Mouse (Mus musculus) central nervous system, embryonic 14 days (tissue): ENCODE measurements around the gene Ppox. TPM values are rescaled to one million over a fixed set of nuclear protein-coding genes. Genes with fewer than 3 reads are reported as not detected.

Experiments
- polyA plus RNA-seq: library from polyadenylated mRNA; depleted of rRNA; stranded (reverse); fragments of >200 nt; gene quantifications from 2 replicates; pipeline ENCODE4 v1.2.3, GENCODE M21; 2012; rRNA removed

The Ppox gene
- polyA plus RNA-seq: 97.8 and 102 TPM in 2 replicates

DNA sequence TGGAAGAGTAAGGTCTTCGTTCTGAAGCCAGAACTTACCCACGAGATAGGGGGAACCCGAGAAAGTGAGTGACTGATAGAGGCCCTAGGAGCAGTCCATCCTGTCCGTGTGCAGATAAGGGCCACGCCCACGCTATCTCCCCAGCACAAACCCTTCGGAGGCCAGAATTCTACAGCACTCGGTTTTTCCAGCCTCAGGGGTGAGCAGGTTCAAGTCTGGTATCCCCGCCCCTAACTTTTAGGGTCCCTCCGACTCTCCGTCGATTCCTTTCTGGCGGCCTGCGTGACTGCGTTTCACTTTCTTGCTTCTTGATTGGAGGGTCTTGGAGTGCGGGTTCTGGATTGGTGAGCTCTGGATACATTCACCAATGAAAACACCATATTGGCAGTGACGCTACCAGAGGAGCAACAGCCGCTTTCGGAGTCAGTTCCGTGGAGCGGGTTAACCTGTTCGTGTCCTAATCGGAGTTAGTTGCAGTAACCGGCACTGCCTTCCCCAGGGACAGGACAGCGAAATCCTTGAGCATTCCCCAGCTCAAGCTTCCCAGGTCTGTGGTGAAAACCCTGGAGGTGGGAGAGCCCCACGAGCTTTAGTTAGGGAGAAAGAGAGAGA is at the start of gene Ppox:
TSS of gene Ppox (minus strand) at position 271 of the 612 bp plus-strand sequence.

GRCm38 (mm10) chr1:171328839-171329432 is 48.0 kb upstream of the Ppox start, which contains the start of gene Dedd:
Gene Dedd, plus strand, starts transcription at chr1:171329145.

GRCm38 (mm10) chr1:171294298-171295062 is 13.5 kb upstream of the Ppox start, which contains the start of gene Ufc1:
Gene Ufc1, minus strand, starts transcription at chr1:171295024.

DNA sequence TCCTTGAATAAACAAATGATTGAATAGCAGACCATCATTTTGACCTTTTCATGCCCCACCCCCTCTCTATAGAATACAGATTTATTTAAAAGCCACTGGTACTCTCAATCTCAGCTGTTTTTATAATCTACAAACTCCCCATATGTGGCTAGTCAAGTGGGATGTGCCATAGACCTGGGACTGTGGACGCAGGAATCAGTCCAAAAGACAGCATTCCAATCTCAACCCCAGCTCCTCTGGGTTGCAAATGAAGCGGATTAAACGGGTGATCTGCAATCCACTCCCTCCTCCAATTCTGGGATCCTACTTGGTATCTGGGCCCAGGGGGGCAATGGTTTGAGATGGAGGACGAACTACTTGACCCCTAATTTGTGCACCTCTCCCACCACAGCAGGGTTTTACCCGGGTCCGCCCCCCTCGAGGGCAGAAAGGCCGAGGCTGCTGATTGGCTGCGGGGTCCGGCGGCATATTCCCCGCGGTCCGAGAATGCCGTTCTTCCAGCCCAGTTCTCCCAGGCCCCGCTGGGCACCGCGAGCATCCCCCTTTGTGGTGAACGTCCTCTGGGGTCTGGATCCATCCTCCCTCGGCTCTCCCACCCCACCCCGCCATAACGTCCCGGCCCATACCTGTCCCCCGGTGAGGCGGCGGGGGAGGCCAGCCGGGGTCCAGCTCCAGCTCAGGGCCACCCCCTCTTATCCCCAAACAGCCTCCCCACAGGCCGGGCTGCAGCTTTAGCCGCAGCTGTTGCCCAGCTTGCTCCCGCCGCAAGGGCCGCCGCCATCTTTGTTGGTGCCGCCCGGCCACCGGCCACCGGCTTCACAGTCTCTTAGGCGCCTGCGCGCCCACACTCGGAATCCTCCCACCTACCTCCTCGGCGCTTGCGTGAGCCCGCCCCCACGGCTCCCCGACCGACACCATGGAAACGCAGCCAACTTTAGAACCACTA is 6.4 kb upstream of the Ppox start, which contains the start of gene Usp21:
TSS of gene Usp21 (minus strand) at position 856 of the 946 bp plus-strand sequence.

GRCm38 (mm10) chr1:171269848-171270572 is 11.0 kb downstream of the Ppox start, which contains the start of gene B4galt3:
Gene B4galt3, plus strand, starts transcription at chr1:171270328.

GRCm38 (mm10) chr1:171250680-171251593 is 30.0 kb downstream of the Ppox start, which contains the start of gene Ndufs2:
Gene Ndufs2, minus strand, starts transcription at chr1:171251388.

GRCm38 (mm10) chr1:171249913-171250600 is 30.9 kb downstream of the Ppox start, which contains the start of gene Adamts4:
Gene Adamts4, plus strand, starts transcription at chr1:171250421.

GRCm38 (mm10) chr1:171234126-171234525 is 46.9 kb downstream of the Ppox start, which contains the start of gene Fcer1g:
Gene Fcer1g, minus strand, starts transcription at chr1:171234365.

Other genes starting within 250 kb of the Ppox start
- 8.3 and 8.7 TPM in 2 replicates for gene Fcgr3, start 216.3 kb downstream of the Ppox start, polyA plus RNA-seq
- gene Cfap126, start 167.3 kb downstream of the Ppox start, polyA plus RNA-seq: 11.1 and 11.3 TPM in 2 replicates
- gene Sdhc, start 130.6 kb downstream of the Ppox start, polyA plus RNA-seq: 260 and 262 TPM in 2 replicates
- gene Mpz, start 130.5 kb downstream of the Ppox start, polyA plus RNA-seq: 3.0 and 10.7 TPM in 2 replicates
- 16.8 and 17.0 TPM in 2 replicates for gene Pcp4l1, start 84.9 kb downstream of the Ppox start, polyA plus RNA-seq
- gene Nr1i3, start 67.2 kb downstream of the Ppox start, polyA plus RNA-seq: 0.09 and 0.16 TPM in 2 replicates
- gene Tomm40l, start 58.7 kb downstream of the Ppox start, polyA plus RNA-seq: 34.4 and 36.0 TPM in 2 replicates
- gene Apoa2, start 56.1 kb downstream of the Ppox start, polyA plus RNA-seq: 2.5 and 3.0 TPM in 2 replicates
- gene Fcer1g, start 46.8 kb downstream of the Ppox start, polyA plus RNA-seq: 24.0 and 25.7 TPM in 2 replicates
- 3.6 and 4.8 TPM in 2 replicates for gene Adamts4, start 30.8 kb downstream of the Ppox start, polyA plus RNA-seq
- gene Ndufs2, start 29.8 kb downstream of the Ppox start, polyA plus RNA-seq: 169 and 171 TPM in 2 replicates
- gene B4galt3, start 10.9 kb downstream of the Ppox start, polyA plus RNA-seq: 91.4 and 95.1 TPM in 2 replicates
- gene Usp21, start 6.8 kb upstream of the Ppox start, polyA plus RNA-seq: 118 and 126 TPM in 2 replicates
- gene Ufc1, start 13.8 kb upstream of the Ppox start, polyA plus RNA-seq: 57.9 and 63.4 TPM in 2 replicates
- gene Dedd, start 48.0 kb upstream of the Ppox start, polyA plus RNA-seq: 67.0 and 67.4 TPM in 2 replicates
- gene Nit1, start 64.5 kb upstream of the Ppox start, polyA plus RNA-seq: 62.0 and 69.0 TPM in 2 replicates
- gene Pfdn2, start 64.5 kb upstream of the Ppox start, polyA plus RNA-seq: 121 TPM in 2 replicates
- 3.2 and 3.6 TPM in 2 replicates for gene Klhdc9, start 79.6 kb upstream of the Ppox start, polyA plus RNA-seq
- 1.1 and 3.1 TPM in 2 replicates for gene Nectin4, start 88.9 kb upstream of the Ppox start, polyA plus RNA-seq
- 0.92 and 1.1 TPM in 2 replicates for gene Arhgap30, start 107.8 kb upstream of the Ppox start, polyA plus RNA-seq
- gene Usf1, start 130.1 kb upstream of the Ppox start, polyA plus RNA-seq: 177 and 182 TPM in 2 replicates
- 4.9 and 5.7 TPM in 2 replicates for gene Tstd1, start 137.7 kb upstream of the Ppox start, polyA plus RNA-seq
- 4.1 and 7.2 TPM in 2 replicates for gene F11r, start 156.3 kb upstream of the Ppox start, polyA plus RNA-seq
- gene Alyref2, start 222.3 kb upstream of the Ppox start, polyA plus RNA-seq: 14.6 and 16.7 TPM in 2 replicates